Mouse (Mus musculus): ENCODE measurements around the gene Eci2. TPM values are rescaled to one million over a fixed set of nuclear protein-coding genes. Genes with fewer than 3 reads are reported as not detected.

Gene Eci2
- polyA plus RNA-seq (2012; rRNA removed), result 61.1 and 61.4 TPM in 2 replicates

DNA sequence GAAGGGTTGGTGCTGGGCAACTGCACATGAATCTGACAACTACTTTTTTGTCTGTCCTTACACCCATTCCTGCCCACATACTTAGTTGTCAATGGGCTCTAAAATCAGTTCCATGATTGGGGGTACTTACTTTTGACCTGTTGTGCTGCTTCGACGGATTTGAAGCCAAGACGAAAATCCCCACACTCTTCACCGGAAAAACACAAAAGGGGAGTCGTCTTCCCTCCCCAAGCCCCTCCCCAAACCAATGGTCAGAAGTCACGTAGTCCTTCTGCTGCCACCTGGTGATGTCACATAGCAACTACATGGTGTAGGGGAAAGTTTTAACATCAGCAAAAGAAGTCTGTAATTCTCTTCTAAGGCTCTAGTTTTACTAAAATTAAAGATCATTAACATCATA, at the start of gene Eci2:
TSS of gene Eci2 (minus strand) at position 218 of the 400 bp plus-strand sequence.
- no peaks in the 10 kb centered on the region for H3K4me1 ChIP-seq (ENCODE audit: control insufficient read depth, insufficient read depth, low read length)
- peak within 1 kb of the TSS; percentile 20; the same call in 1 of the 2 replicates for H3K4me3 ChIP-seq (ENCODE audit: insufficient read depth, low read length)
- no peak within 1 kb of the TSS for H3K27ac ChIP-seq (ENCODE audit: insufficient read depth, low read length)
- TF ChIP-seq CTCF (IDR thresholded peaks at IDR 0.05; ENCODE audit: extremely low read depth, insufficient read depth, low read length) (peak; percentile 58), POLR2A (IDR thresholded peaks at IDR 0.05; ENCODE audit: extremely low read depth, insufficient read depth, low read length) (no peak)

- no peaks in the 10 kb centered on the region for H3K4me1 ChIP-seq (ENCODE audit: control insufficient read depth, insufficient read depth, low read length)
- no peak overlapping the region for H3K4me3 ChIP-seq (ENCODE audit: insufficient read depth, low read length)
- no peak overlapping the region for H3K27ac ChIP-seq (ENCODE audit: insufficient read depth, low read length)
- TF ChIP-seq POLR2A (IDR thresholded peaks at IDR 0.05; ENCODE audit: extremely low read depth, insufficient read depth, low read length), result no peak
Observed at GRCm38 (mm10) chr13:35074862-35075261, 48.0 kb upstream of the Eci2 start.

GRCm38 (mm10) chr13:35070485-35071472, 43.9 kb upstream of the Eci2 start:
- no peaks in the 10 kb centered on the region for H3K4me1 ChIP-seq (ENCODE audit: control insufficient read depth, insufficient read depth, low read length)
- TF ChIP-seq CTCF (IDR thresholded peaks at IDR 0.05; ENCODE audit: extremely low read depth, insufficient read depth, low read length) (no peak), POLR2A (IDR thresholded peaks at IDR 0.05; ENCODE audit: extremely low read depth, insufficient read depth, low read length) (no peak)
- no peak overlapping the region for H3K27ac ChIP-seq (ENCODE audit: insufficient read depth, low read length)
- no peak overlapping the region for H3K4me3 ChIP-seq (ENCODE audit: insufficient read depth, low read length)

GRCm38 (mm10) chr13:35067084-35067483, 40.2 kb upstream of the Eci2 start:
- no peak for TF ChIP-seq CTCF (IDR thresholded peaks at IDR 0.05; ENCODE audit: extremely low read depth, insufficient read depth, low read length)
- TF ChIP-seq POLR2A (IDR thresholded peaks at IDR 0.05; ENCODE audit: extremely low read depth, insufficient read depth, low read length), result no peak
- H3K4me3 ChIP-seq (ENCODE audit: insufficient read depth, low read length), result no peak overlapping the region
- H3K27ac ChIP-seq (ENCODE audit: insufficient read depth, low read length), result no peak overlapping the region
- no peaks in the 10 kb centered on the region for H3K4me1 ChIP-seq (ENCODE audit: control insufficient read depth, insufficient read depth, low read length)

- H3K4me1 ChIP-seq (ENCODE audit: control insufficient read depth, insufficient read depth, low read length), result no peaks in the 10 kb centered on the region
- no peak overlapping the region for H3K4me3 ChIP-seq (ENCODE audit: insufficient read depth, low read length)
- TF ChIP-seq CTCF (IDR thresholded peaks at IDR 0.05; ENCODE audit: extremely low read depth, insufficient read depth, low read length) (no peak), POLR2A (IDR thresholded peaks at IDR 0.05; ENCODE audit: extremely low read depth, insufficient read depth, low read length) (no peak)
- no peak overlapping the region for H3K27ac ChIP-seq (ENCODE audit: insufficient read depth, low read length)
Observed at GRCm38 (mm10) chr13:35066033-35066432, 39.1 kb upstream of the Eci2 start.

DNA sequence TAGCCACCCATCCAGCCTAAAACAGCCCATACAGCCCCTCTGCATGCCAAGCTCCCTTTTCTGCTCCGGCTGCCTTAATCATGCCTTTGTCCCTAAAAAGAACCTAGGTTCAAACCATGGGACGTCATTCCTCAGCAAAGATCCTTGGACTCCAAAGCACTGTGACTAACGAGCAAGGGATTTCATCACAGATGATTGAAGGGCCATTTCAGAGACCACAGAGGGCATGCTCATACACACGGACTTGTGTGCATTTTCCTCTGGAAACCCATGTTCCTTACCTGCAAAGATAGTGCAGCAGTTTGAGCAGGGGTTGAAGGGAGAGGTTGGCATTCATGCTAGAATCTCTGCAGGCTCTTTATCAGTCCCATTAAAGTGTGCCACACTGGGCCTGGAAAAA, 37.5 kb upstream of the Eci2 start:
- H3K4me1 ChIP-seq (ENCODE audit: control insufficient read depth, insufficient read depth, low read length), result no peaks in the 10 kb centered on the region
- no peak overlapping the region for H3K4me3 ChIP-seq (ENCODE audit: insufficient read depth, low read length)
- no peak overlapping the region for H3K27ac ChIP-seq (ENCODE audit: insufficient read depth, low read length)
- no peak for TF ChIP-seq POLR2A (IDR thresholded peaks at IDR 0.05; ENCODE audit: extremely low read depth, insufficient read depth, low read length)
- no peak for TF ChIP-seq CTCF (IDR thresholded peaks at IDR 0.05; ENCODE audit: extremely low read depth, insufficient read depth, low read length)

GRCm38 (mm10) chr13:35058145-35058544, 31.2 kb upstream of the Eci2 start:
- H3K4me3 ChIP-seq (ENCODE audit: insufficient read depth, low read length), result no peak overlapping the region
- TF ChIP-seq POLR2A (IDR thresholded peaks at IDR 0.05; ENCODE audit: extremely low read depth, insufficient read depth, low read length) (no peak), CTCF (IDR thresholded peaks at IDR 0.05; ENCODE audit: extremely low read depth, insufficient read depth, low read length) (no peak)
- H3K27ac ChIP-seq (ENCODE audit: insufficient read depth, low read length), result no peak overlapping the region
- no peaks in the 10 kb centered on the region for H3K4me1 ChIP-seq (ENCODE audit: control insufficient read depth, insufficient read depth, low read length)

GRCm38 (mm10) chr13:35036486-35036885, 9.6 kb upstream of the Eci2 start:
- Histone ChIP-seq H3K4me1 (ENCODE audit: control insufficient read depth, insufficient read depth, low read length) (no peaks in the 10 kb centered on the region), H3K4me3 (ENCODE audit: insufficient read depth, low read length) (no peak overlapping the region), H3K27ac (ENCODE audit: insufficient read depth, low read length) (no peak overlapping the region)
- no peak for TF ChIP-seq POLR2A (IDR thresholded peaks at IDR 0.05; ENCODE audit: extremely low read depth, insufficient read depth, low read length)
- no peak for TF ChIP-seq CTCF (IDR thresholded peaks at IDR 0.05; ENCODE audit: extremely low read depth, insufficient read depth, low read length)

GRCm38 (mm10) chr13:35035731-35036130, 8.8 kb upstream of the Eci2 start:
- Histone ChIP-seq H3K27ac (ENCODE audit: insufficient read depth, low read length) (no peak overlapping the region), H3K4me1 (ENCODE audit: control insufficient read depth, insufficient read depth, low read length) (no peaks in the 10 kb centered on the region), H3K4me3 (ENCODE audit: insufficient read depth, low read length) (no peak overlapping the region)
- no peak for TF ChIP-seq POLR2A (IDR thresholded peaks at IDR 0.05; ENCODE audit: extremely low read depth, insufficient read depth, low read length)
- TF ChIP-seq CTCF (IDR thresholded peaks at IDR 0.05; ENCODE audit: extremely low read depth, insufficient read depth, low read length), result no peak

- Histone ChIP-seq H3K4me1 (ENCODE audit: control insufficient read depth, insufficient read depth, low read length) (no peaks in the 10 kb centered on the region), H3K4me3 (ENCODE audit: insufficient read depth, low read length) (no peak overlapping the region), H3K27ac (ENCODE audit: insufficient read depth, low read length) (no peak overlapping the region)
- TF ChIP-seq CTCF (IDR thresholded peaks at IDR 0.05; ENCODE audit: extremely low read depth, insufficient read depth, low read length) (no peak), POLR2A (IDR thresholded peaks at IDR 0.05; ENCODE audit: extremely low read depth, insufficient read depth, low read length) (no peak)
Observed at GRCm38 (mm10) chr13:35033571-35033970, 6.7 kb upstream of the Eci2 start.
